Mouse (Mus musculus) left cerebral cortex, postnatal 36 days (tissue): ENCODE data around the gene Gtf2i. TPM values are rescaled to one million over a fixed set of nuclear protein-coding genes. Genes with fewer than 3 reads are reported as not detected.
A peak's percentile ranks its signal among the peaks of the same experiment; 100 is the strongest.

Source experiments
- DNase-seq, 2 experiments: peaks; one replicate each; pipeline ENCODE4 v3.0.0; 2021 to 2022; ENCODE audit warnings: low spot score in 2 of 2, mixed read lengths in 1 of 2
- intact Hi-C: fragments of 180-260 bp; cut with DNase I; formaldehyde crosslinking; loops from one replicate; pipeline ENCODE4 v1.15.1; 2025
- total RNA-seq, 2 experiments: library from RNA; stranded (reverse); gene quantifications; 2 replicates each; pipeline ENCODE4 v1.2.3; 2021

Gene Gtf2i
- total RNA-seq, 2 experiments from 2014 or later, result 212 to 223 TPM

GRCm38 (mm10) chr5:134257349-134258031 is 57.1 kb downstream of the Gtf2i start:
- no peak for DNase-seq
- intact Hi-C loops, result no loop called here

- DNase-seq, result peak; percentile 54 to 64
These were observed 59.3 kb downstream of the Gtf2i start for GRCm38 (mm10) chr5:134255294-134255693.

GRCm38 (mm10) chr5:134253806-134254205 is 60.8 kb downstream of the Gtf2i start:
- no peak for DNase-seq
- intact Hi-C loops, result no loop called here

More at GRCm38 (mm10) chr5:134255294-134255693, 59.3 kb downstream of the Gtf2i start:
- intact Hi-C loops, result no loop called here

- DNase-seq, result no peak
- intact Hi-C loops, result no loop called here
These were observed 63.5 kb downstream of the Gtf2i start for GRCm38 (mm10) chr5:134251083-134251482.

GRCm38 (mm10) chr5:134250601-134251000 is 64.0 kb downstream of the Gtf2i start:
- intact Hi-C loops, result no loop called here
- DNase-seq, result no peak

GRCm38 (mm10) chr5:134249245-134249649 is 65.3 kb downstream of the Gtf2i start:
- intact Hi-C loops, result no loop called here
- DNase-seq, result peak; percentile 46 to 61

GRCm38 (mm10) chr5:134248608-134249244 is 65.8 kb downstream of the Gtf2i start:
- intact Hi-C loops, result no loop called here
- DNase-seq, result no peak

DNA sequence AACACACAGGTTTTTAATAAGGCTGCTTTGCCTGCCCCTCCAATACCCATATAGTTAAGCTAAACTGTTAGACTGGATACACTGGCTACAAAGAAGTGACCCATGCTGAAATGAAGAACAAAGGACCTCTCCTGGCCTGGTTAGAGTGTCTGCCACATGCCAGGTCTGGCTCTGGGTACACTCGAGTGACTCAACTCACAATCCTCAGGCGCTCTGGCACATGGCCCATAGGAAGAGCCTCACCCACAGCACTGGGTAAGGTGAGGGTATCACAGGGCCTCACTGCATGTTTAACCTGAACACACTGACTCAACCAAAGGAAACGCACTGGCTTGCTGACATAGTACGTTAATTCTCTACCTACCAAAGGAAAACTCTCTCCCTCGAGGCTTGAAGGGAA is 68.4 kb downstream of the Gtf2i start:
- intact Hi-C loops, result no loop called here

DNA sequence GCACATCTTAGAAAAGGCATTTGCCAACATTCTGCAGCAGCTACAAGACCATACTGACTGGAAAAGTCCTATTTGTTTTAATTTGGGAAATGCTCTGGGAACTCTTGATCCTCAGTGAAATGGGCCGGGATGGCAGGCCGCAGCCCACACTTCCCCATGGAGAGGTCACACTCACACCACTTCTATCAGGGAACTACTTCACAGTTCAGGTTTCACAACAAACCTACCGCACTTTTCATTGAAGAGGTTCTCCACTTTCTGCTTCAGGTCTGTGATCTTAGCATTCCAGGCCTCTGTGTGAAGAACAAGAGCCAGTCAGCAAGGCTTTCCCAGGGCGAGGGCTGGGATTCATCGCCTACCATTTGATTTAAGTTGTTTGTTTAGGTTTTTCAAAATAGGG is 69.7 kb downstream of the Gtf2i start:
- no peak for DNase-seq
- intact Hi-C loops, result no loop called here

More for the DNA sequence above, 68.4 kb downstream of the Gtf2i start:
- DNase-seq, result no peak

DNA sequence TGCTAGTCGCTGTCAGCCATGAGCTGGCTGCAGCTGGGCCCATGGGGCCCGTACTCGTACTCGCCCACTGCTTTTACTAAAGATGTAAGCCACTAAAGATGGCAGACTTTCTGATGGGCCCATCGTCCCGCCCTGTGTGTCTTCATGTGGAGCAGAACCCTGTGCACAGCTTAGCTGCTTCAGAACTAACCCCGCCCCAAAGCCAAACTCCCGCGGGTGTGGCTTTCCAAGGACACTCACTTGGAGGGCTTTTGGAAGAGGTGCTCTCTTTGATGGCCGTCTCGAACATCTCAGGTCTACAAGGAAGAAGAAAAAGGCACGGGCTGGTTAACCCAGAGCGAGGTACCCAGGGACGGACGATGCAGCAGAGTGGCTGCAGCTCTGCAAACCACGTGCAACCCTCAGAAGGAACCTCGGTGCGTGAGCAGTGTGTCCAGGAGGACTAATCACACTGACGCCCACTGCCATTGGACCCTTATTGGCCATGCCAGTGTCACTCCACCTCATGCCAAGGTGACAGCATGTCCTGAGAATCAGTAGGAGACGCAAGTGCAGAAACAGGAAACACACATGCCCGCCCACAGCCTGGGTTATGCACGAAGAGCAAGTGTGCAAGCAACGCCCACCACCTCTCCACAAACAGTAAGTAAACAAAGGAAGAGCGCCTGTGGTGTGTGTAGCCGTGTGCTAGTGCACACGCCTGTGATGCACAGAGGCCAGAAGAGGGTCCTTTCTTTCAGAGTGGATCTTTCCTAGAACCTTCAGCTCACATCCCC is 70.7 kb downstream of the Gtf2i start:
- DNase-seq, result no peak
- intact Hi-C loops, result no loop called here

DNA sequence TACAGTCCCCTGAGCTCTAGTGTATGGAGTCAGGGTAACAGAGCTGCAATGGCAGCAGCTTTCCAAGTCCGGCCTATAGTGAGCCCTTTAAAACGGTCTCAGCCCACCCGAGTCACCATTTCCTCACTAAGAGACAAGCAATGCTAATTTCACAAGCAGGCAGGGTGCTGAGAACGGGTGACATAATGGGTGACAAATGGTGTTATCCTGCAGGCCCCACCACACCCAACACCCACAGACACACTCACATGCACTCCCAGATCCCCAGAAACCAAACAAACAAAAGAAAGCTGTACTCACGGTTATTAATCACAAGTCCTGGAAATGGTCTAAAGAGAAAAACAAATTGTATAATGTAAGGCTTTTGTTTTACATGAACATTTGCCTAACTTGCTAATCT is 72.7 kb downstream of the Gtf2i start:
- intact Hi-C loops, result no loop called here
- no peak for DNase-seq

DNA sequence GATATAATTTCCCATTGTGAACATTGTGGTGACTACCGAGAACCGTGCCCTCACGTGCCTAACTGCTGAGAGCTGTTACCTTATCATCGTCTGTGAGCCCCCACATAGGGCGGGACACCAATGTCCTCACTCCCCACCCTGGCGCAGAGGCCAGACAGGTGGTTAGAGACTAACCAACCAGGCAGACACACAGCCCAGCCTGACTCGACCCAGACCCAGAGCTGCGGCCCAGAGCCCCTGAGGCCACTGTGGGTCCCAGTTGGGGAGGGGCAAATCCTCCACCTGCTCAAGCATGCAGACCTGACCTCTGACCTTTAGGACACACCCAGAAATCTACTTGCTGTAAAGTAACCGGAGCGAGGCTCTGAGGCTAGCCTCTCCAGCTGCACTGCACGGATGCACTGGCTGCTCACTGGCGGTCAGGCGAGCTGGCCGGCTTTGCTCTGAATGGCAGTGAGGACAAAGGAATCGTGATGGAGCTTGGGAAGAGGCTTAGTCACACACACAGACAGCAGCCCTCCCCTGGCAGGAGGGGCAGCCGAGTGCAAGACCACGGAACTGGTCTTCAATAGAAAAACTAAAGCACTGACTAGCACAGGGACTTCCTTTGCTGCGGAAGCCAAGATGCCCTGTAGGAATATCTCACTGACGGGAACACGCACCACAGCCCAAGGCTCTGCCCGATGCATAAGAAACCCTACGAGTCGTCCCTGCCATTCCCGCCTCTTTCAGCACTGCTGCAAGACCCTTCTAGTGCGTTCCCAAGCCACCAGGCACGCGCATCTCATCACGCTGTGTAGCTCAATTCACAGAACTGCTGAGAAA is 76.4 kb downstream of the Gtf2i start:
- intact Hi-C loops, result no loop called here
- no peak for DNase-seq

GRCm38 (mm10) chr5:134237508-134237907 is 77.1 kb downstream of the Gtf2i start:
- DNase-seq, result no peak
- intact Hi-C loops, result no loop called here

DNA sequence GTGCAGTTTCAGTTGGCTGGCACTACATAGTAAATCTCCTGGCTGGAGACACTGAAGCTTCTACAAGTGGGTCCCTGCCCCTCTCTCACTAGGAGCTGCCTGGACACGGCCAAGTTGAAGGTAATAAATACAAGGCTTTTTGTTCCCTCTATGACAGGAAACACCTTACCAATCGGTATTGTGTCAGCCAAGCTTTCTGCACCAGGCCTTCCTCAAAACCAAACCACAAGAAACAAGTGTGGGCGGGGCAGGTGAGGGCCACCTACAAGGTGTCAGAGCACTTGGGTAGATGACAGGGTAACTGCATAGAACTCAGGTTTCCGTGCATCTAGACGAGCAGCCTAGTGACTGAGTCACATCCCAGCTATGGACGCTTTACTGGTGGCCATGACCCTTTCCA is 77.8 kb downstream of the Gtf2i start:
- intact Hi-C loops, result no loop called here
- no peak for DNase-seq

DNA sequence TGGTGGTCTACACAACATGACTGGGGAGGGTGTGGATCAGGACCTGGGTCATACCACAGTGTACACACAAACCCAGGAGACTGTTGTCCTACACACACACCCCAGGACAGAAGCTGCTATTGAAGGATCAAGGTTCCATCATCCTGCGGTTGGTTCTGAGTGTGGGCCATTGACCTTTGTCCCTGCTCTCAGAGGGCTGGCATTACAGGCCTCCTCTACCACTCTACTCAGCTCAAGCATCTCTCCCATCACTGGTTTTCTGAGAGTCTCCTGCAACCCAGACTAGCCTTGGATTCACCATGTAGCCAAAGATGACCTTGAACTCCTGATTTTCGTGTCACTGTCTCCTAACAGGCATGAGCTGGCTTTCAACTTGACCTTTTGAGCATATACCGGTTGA is 78.3 kb downstream of the Gtf2i start:
- intact Hi-C loops, result no loop called here
- DNase-seq, result no peak

GRCm38 (mm10) chr5:134235111-134235510 is 79.4 kb downstream of the Gtf2i start:
- intact Hi-C loops, result no loop called here
- peak in 1 of 2 experiments; percentile 37 for DNase-seq

DNA sequence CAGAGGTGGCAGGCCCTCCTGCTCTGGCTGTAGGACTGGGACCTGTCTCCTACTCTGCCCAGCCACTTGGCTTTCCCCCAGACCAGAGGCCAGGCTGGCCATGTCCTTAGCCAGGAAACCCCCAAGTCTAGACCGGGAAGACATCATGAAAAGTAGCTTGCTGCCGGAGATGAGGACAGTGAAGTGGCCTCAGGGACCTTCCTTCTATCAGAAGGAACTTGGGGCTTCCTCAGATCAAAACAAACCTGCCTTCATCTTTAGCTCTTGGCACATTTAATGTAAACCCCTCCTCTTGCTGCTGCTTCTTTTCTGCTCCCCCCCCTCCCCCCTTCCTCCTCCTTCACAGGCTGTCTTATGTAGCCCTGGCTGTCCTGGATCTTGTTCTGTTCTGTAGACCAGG is 80.4 kb downstream of the Gtf2i start:
- intact Hi-C loops, result no loop called here
- no peak for DNase-seq

DNA sequence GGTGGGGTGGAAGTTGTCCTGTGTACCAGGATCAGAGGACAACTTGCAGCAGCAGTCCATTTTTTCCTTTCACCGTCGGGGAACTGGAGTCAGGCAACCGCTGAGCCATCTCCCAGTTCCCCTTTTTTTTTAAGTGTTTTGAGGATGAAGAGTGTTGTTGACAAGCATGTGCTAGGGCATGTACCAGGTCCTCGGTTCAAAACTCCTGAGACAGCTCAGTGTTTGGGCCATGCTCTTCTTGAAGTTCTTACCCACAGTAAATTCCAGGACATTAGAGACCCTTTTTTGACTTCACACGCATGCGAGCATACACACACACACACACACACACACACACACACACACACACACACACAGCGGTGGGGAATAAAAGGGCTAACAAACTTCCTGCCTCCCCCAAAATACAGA is 81.3 kb downstream of the Gtf2i start:
- intact Hi-C loops, result no loop called here
- DNase-seq, result no peak

DNA sequence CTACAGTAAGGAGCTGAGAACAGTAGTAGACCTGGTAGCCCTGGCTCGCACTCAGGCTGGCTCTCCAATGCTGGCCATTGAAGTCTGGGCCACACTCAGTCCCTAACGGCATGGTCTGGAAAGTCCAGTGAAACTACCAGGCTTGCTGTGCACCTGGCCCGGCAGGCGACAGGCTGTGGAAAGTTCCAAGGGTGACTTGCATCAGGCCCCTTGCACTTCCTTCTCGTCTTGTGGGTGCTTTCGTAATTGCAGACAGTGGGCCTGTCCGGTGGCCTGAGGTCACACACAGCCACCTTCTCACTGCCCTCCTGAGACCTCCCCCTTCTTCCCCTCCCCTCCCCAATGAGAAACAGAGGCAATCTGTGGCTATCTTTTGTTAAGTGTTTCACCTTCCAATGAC is 82.0 kb downstream of the Gtf2i start:
- DNase-seq, result no peak
- intact Hi-C loops, result no loop called here

- intact Hi-C loops, result no loop called here
- DNase-seq, result no peak
These were observed 82.4 kb downstream of the Gtf2i start for GRCm38 (mm10) chr5:134232111-134232510.
